Mouse (Mus musculus) brain, embryonic 18.5 days (tissue): Measurements from ENCODE around the gene Ttc4.

ENCODE experiments used
- DNase-seq: peaks from one replicate; pipeline ENCODE4 v3.0.0-alpha.2; 2012; ENCODE audit warnings: low read depth, low spot score

The Ttc4 gene

DNA sequence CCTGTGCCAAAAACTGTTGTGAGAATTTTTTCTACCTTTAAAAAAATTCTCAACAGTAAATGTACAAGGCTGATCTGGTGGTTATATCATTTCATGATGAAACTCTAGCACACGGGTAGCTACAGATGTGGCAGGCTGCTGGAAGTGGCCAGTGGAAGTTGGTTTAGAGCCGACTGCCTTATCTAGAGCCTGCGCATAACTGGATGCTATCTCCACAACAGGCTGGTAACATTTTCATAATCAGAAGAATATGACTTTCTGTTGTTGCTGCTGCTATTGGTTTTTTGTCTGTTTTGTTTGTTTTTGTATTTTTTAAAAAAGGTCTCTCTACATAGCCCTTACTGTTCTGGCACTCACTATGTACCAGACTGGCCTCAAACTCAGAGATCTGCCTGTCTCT is 26.2 kb downstream of the Ttc4 start:
- no peak for DNase-seq

DNA sequence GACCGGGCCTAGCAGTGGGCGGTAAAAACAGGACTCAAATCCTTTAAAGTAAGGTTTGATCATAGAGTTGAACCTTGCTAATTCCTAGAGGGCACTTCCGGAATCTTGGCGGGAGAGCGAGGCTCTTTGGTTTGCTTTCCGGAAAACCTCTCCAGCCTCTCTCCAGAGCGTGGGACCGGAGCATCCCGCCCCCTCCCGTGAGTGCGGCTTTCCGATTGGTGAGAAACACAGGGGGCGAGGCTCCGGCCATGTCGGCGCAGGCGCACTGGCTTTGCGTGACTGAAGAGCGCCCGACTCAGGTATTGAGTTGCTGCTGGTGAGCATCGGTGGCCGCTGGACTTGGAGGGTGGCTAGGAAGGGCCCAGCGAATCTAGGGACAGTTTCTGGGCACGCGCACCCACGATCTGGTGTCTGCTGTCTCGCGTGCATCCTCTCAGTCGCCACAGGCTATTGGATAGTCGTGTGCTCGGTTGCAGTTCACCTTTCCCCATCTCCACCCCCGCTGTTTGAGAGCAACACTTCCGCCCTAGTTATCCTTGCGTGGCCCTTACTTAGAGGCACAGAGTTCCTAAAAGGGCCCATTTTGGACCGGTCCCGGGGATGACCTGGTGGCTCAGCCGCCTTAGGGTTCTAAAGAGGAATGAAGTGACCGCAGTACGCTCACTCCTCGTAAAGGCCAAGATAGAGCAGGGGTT is 27.8 kb downstream of the Ttc4 start, which contains the start of gene Pars2:
TSS of gene Pars2 (plus strand) at position 237 of the 695 bp plus-strand sequence.
- DNase-seq, result peak; percentile 96

DNA sequence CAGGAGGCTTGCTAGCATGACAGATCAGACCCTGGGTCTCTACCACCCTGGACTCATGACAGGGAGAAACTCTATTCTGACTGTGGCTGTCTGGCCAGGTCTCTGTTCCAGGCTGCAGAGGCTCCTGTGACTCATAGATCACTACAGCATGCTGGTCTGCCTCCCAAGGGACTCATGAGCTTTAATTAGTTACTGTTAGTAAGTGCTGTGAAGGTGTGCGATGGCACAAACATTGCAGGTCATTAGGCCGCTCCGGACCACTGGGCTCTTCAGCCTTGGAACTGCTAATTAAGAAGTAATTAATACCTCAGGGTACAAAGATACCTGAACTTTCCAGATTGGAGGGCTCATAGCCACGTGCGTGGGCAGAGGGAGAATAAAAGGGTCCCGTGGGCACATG is 31.6 kb downstream of the Ttc4 start:
- no peak for DNase-seq

GRCm38 (mm10) chr4:106645797-106646196 is 32.9 kb downstream of the Ttc4 start:
- no peak for DNase-seq

GRCm38 (mm10) chr4:106644218-106644610 is 34.5 kb downstream of the Ttc4 start:
- DNase-seq, result no peak

DNA sequence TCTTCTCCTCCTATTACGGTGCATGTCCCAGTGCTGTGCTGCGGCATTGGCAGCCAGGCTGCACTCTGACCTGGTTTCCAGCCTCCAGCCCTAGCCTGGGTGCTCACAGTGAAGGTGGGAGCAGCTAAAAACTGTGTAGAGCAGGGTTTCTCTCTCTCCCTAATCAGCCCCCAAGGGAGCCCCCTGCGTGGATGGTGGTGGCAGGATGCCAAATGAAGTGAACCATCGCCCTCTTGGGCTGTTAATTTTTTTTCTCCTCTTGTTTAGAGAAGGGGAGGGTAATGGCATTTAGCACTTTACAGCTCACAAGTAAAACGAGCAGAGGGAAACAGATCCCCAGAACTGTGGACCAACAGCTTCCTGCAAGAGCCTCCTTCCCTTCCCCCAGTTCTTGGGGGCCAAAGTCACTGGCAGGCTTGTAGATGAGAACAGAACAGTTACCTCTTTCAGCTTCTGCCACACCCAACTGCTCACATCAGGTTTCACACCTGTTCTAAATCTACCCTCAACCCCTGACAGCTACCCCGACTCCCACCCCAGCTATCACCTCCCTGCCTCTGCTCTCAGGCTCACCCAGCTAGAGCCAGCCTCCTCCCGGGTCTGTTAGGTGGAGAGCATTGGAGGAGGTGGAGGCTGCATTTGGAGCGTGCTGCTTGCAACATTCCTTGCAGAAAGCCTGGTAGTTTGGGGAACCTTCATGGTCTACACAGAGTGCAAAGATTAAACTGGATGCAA is 35.1 kb downstream of the Ttc4 start:
- DNase-seq, result no peak

DNA sequence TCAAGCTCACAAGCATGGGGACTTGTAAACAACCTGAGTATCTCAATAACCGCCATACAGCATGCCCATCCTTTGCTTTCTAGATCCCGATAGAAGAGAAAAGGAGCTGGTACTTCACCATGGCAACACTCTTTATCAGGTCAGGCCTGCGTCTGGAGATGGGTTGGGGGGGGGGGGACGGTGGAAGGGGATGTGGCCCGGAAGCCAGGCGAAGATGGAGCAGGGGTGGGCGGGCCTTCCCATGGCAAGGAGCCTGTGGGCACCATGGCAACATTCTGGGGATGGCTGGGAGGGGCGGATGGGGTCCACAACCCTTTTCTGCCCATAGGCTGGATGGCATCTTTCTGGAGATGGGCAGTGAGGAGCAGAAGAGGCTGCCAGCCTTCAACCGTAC is 44.7 kb downstream of the Ttc4 start:
- DNase-seq, result no peak

DNA sequence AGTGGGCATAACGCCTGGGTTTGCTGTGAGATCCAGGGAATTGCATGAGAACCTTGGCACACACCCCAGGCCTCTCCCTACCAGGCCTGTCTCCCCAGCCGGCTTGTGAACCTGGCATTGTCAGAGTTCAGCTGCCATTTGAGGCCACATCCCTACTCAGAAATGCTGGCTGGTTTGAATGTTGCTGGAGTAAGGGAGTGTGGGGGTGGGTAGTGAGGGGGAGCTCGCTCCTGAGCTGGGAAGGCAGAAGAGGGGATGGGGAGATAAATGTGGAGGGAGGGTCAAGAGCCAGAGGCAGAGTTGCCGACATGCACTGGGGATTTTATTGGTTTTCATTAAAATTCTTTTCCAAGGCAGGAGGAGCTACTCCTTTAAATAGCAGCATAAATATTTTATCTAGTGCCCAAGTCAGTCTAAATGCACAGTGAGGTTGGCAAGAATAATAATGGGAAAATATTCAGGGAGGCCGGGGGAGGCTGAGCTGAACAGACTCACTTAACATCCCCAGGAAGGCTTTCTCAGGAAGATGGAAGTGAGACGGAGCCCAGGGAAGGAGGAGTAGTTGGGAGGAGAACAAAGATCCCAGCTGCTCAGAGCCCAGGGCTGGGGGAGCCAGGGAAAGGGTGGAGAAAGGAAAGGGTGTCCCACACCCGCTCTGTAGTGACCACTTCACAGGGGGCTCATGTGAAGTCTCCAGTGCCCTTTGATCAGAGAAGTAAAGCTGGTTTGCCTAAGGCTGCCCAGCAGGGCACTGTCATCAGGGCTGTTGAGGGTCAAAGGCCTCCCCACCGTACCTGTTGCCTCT is 45.3 kb downstream of the Ttc4 start:
- no peak for DNase-seq

- DNase-seq, result no peak
These were observed 46.4 kb downstream of the Ttc4 start for GRCm38 (mm10) chr4:106632313-106632712.

DNA sequence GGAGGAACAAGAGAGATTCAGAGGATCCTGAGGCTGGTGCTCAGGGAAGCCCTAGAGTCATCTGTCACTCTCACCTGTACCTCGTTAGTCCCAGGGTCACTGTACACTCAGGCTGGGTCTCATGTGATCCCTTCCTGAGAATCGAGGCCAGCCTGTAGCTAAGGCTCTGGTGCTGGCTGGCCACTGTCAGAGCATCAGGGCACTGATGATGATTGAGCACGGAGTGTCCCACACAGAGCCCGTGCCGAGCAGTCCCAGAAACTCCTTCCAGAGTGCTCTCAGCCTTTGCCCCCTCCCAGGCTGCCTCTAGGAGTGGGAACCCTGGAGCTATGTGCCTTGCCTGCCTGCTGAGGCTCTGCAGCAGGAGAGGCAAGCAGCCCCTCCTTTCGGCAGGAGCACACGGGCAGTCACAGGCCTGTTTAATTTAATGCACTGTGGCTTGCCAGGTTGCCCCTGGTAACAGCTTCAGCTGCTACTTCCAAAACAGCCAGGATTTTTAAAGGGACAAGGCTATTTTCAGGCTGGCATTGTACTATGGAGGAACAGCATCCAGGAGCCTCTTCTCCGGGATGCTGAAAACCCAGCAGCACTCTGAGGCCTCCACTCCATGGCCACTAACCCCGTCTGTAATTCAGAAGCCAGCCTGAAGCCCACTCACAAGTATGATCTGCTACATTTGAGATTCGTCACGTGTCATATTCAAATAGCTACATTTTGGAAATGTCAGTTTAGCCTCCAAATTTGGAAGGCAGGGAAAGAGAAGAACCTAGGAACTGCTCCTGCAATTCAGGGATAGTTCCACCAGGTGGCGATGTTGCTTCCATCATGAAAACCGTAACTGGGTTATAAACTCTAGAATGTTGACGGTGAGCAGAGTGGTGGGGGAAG is 48.2 kb downstream of the Ttc4 start:
- peak; percentile 84 for DNase-seq

DNA sequence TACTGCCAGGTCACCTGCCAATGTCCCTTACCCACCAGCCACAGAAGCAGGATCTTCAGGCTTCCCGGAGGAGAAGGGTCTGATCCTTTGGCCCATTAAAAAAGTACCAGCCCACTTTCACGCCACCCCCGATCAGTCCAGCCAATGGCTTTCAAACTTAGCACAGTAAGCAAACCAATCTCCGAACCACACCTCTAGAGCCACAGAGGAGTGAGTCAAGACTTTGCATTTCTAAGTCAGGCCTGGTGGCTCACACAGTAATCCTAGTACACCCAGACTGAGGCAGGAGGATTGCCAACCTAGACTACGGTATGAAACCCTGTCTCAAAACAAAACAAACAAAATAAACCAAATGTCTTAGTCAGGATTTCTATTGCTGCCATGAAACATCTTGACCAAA is 49.4 kb downstream of the Ttc4 start:
- DNase-seq, result no peak

DNA sequence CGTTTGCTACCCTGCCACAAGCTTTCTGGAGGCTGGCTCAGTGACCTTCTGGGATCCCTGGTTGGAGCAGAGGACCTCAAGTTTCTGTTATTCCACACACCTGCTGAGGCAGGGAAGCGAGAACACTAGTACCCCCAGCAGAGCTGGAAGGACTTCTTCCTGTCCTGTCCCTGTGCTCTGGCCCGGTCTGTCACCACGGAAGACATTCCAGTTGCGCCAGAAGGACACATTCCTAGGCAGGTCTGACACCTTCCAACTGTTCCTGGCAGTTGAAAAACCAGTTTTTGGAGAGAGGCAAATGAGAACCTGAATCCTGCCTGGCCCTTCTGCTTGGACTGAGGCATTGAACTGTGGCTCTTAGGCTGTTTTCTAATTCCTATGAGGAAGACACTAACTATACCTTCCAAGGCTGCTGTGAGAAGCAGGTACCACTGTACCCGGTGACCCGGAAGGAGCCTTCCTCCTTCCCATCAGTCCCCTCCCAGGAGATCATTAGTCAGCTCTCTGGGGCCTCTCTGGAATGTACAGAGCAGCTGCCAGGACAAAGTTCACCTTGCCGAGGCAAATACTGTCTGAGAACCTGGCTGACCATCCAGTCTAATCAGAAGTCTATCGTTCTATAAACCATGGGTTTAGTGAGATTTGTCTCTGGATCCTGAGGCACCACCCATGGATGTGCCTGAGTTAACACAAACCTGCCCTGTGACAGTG is 49.9 kb downstream of the Ttc4 start:
- DNase-seq, result no peak

GRCm38 (mm10) chr4:106627809-106628208 is 50.9 kb downstream of the Ttc4 start:
- DNase-seq, result no peak

DNA sequence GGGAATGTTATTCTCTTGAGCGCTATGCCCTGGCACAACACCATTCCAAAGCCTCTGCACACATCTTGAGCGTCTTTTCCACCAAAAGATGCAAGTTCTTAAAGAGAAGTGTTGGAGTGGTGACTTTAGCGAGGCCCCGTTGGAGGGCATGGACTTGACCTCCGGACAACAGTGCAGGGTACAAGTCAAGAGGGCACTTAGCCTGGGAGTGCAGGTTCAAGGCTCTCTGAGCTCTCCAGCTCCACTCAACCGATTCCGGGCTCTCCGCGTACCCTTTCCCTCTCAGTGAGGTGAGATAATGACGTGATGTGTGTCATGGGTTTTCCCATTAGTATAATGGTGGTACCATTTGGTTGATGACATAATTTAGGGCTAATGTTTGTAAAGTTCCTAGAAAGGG is 54.5 kb downstream of the Ttc4 start:
- no peak for DNase-seq

DNA sequence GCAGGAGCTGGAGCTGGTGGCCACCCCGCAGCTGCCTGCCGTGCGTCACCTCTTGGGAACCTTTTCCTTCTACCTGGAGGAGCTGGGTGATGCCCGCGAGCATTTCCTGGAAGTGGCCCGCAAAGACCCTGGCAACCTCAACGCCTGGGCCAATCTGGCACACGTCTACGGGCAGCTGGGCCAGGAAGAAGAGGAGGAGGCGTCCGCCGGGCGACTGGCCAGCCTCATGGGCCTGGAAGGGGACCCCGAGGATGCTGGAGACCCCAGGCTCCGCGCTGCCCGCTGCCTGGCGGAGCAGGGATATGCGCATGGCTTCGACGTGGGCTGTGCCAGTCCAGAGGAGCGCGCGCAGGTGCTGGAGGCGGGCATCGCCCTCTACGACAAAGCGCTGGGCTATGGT is 56.0 kb downstream of the Ttc4 start:
- DNase-seq, result no peak

- no peak for DNase-seq
These were observed 56.7 kb downstream of the Ttc4 start, which contains the start of gene Ttc22 for GRCm38 (mm10) chr4:106622030-106622493. Gene Ttc22, plus strand, starts transcription at chr4:106622432.

DNA sequence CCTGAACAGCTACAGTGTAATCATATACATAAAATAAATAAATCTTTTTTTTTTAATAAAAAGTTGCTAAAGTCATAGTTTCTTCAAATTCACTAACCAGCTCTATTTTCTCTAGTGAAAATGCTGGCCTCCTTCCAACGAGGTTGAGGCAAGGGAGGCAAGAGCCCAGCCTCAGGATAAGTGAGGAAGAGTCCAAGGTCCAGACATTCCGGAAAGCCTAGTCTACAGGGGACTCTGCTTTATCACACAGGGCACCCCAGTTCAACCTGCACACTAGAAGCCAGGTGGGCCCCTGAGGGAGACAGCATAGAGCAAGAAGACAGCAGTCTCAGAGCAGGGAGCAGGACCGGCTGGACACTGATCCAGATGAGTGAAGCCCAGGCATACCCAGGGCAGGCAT is 57.3 kb downstream of the Ttc4 start:
- DNase-seq, result no peak

- no peak for DNase-seq
These were observed 59.8 kb downstream of the Ttc4 start for GRCm38 (mm10) chr4:106618898-106619297.

- DNase-seq, result no peak
These were observed 61.7 kb downstream of the Ttc4 start, which contains the start of gene Lexm for GRCm38 (mm10) chr4:106617056-106617455. Gene Lexm, minus strand, starts transcription at chr4:106617241.

DNA sequence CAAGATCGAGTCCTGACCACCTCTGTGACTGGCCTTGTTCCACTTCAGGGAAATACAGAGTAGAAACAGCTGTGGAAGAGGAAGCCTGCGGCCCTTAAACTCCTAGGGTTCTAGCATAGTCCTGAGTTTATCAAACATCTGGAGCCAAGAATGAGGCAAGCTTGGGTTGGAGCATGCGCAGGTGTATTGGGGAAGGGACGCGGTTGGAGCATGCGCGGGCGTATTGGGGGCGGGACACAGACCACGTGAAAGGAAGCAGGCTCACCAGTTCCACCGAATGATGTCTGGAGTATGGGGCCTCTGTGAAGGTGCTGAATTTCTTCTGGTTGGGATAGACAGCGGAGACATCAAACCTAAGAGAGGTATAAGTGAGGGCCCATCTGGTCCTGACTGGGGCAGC is 63.1 kb downstream of the Ttc4 start:
- DNase-seq, result no peak

DNA sequence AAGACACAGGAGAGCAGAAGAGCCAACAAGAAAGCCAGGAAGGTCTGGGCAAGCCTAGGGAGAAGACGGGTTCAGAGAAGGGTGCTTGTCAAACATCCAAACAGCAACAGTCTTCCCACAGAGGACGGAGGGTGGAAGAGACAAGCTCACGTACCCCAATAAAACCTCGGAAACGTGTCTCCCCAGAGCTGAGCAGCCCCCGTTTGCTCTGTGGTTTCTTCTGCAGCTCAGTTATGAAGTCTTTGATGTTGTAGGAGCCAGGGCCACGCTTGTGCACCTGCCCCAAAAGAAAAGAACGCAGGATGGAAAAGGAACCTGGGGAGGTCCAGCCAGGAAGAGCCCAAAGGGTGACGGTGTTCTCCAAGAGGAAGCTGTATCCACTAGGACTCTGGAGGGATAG is 63.9 kb downstream of the Ttc4 start:
- DNase-seq, result no peak
